Mouse (Mus musculus): ENCODE data around the gene Comt. TPM values are rescaled to one million over a fixed set of nuclear protein-coding genes. Genes with fewer than 3 reads are reported as not detected.

Comt gene
- polyA plus RNA-seq, 2 experiments = 82.4 to 84.5 TPM

DNA sequence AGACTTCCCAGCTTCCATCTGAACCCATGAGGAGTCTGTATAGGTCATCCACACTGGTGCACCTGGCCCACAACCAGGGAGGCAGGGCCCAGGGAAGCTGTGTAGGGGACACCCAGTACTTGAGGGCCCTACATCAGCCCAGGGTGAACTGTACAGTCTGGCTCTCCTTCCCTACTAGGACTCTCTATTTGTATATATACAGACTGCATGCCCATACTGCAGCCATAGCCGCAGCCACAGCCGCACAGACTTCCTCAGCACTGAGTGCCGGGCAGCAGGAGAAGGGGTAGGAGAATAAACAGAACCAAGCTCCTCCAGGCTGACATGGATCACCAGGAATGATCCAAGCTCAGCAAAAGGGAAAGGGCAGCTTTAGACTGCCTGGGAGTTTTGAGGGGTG is 34.2 kb upstream of the Comt start:
- TF ChIP-seq POLR2A (IDR thresholded peaks at IDR 0.05; ENCODE audit: borderline replicate concordance, extremely low read depth, insufficient read depth, insufficient read length) = no peak
- no peaks in the 10 kb centered on the region for H3K9me3 ChIP-seq (ENCODE audit: control insufficient read depth, low read length)
- no peak overlapping the region for H3K4me2 ChIP-seq (replicated peaks; ENCODE audit: low read depth, low read length, severe bottlenecking)
- H3K27ac ChIP-seq (replicated peaks; ENCODE audit: low read depth, low read length) = no peak overlapping the region
- peaks cover 25% of the 10 kb centered on the region for H3K4me1 ChIP-seq (ENCODE audit: control insufficient read depth, insufficient read depth, low read length)
- H3K4me3 ChIP-seq (replicated peaks; ENCODE audit: low read length) = no peak overlapping the region
- 86% methylated on average over 3 of the region's 3 CpGs for WGBS
- ATAC-seq (ENCODE audit: low FRiP score, low read depth) = no peak
- H3K36me3 ChIP-seq (ENCODE audit: control insufficient read depth, insufficient read depth, low read length) = peaks cover 10% of the 10 kb centered on the region; the same call in 1 of the 2 replicates
- no peak for DNase-seq (ENCODE audit: low spot score)
- H3K9ac ChIP-seq (ENCODE audit: low read depth, low read length, severe bottlenecking) = no peak overlapping the region
- no peaks in the 10 kb centered on the region for H3K27me3 ChIP-seq (ENCODE audit: control insufficient read depth, insufficient read depth, low read length)

DNA sequence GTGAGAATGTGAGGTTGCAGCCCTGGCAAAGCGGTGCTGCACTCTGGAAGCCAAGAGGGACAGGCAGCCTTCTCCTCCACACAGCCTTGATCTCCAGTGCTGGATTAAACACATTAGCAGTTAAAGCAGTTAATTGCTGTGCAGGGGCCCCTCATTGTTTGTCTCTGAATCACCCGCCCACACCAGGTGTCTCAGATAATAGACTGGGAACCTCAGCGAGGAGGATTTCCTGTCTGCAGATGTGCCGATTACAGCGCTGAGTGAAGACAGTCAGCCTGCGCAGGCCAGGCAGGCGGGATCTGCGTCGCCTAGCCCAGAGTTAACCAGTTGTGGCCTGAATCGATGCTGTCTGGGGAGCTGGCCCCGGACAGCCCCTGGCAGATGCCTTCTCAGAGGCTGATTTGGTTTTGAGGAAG is 33.3 kb upstream of the Comt start:
- H3K27ac ChIP-seq (replicated peaks; ENCODE audit: low read depth, low read length) = no peak overlapping the region
- peaks cover 9% of the 10 kb centered on the region; the same call in 1 of the 2 replicates for H3K36me3 ChIP-seq (ENCODE audit: control insufficient read depth, insufficient read depth, low read length)
- H3K4me2 ChIP-seq (replicated peaks; ENCODE audit: low read depth, low read length, severe bottlenecking) = 0 out of 2 replicates have a peak overlapping the region, but pooled peaks have one; percentile 20
- no peak overlapping the region for H3K4me3 ChIP-seq (replicated peaks; ENCODE audit: low read length)
- TF ChIP-seq POLR2A (IDR thresholded peaks at IDR 0.05; ENCODE audit: borderline replicate concordance, extremely low read depth, insufficient read depth, insufficient read length) = no peak
- WGBS = 9% methylated on average over 11 of the region's 11 CpGs
- H3K9me3 ChIP-seq (ENCODE audit: control insufficient read depth, low read length) = no peaks in the 10 kb centered on the region
- DNase-seq (ENCODE audit: low spot score) = peak; percentile 76
- ATAC-seq (ENCODE audit: low FRiP score, low read depth) = peak; percentile 71
- H3K4me1 ChIP-seq (ENCODE audit: control insufficient read depth, insufficient read depth, low read length) = peaks cover 25% of the 10 kb centered on the region
- no peak overlapping the region for H3K9ac ChIP-seq (ENCODE audit: low read depth, low read length, severe bottlenecking)
- H3K27me3 ChIP-seq (ENCODE audit: control insufficient read depth, insufficient read depth, low read length) = no peaks in the 10 kb centered on the region

DNA sequence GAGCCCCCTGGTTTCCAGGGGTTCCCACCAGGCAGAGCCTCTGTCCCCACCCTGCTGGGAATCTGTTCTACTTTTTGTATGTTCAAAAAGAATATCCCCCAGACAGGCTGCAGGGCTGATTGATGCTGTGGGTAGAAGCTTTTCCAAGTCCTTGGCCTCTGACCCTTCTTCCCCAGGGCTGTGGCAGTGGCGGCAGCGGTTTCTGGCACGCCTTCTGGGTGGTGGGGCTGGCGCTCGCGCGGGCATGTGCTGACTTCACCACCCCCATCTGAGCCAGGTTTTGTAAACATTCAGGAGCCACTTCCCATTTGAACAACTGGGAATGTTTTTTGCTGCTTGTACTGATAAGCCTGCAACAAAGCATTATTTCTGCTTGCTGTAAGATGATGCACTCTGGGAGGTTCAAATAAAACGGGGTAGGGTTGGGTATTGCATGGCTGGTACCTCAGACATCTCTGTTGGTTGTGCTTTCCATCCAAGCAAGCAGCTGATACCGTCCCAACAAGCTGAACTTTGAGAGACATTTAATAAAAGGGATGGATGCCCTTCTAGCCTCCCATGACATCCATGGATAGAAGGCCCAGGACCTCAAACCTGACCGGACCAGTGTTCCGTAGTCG is 32.8 kb upstream of the Comt start:
- H3K9ac ChIP-seq (ENCODE audit: low read depth, low read length, severe bottlenecking) = no peak overlapping the region
- 15% methylated on average over 12 of the region's 12 CpGs for WGBS
- H3K9me3 ChIP-seq (ENCODE audit: control insufficient read depth, low read length) = no peaks in the 10 kb centered on the region
- H3K36me3 ChIP-seq (ENCODE audit: control insufficient read depth, insufficient read depth, low read length) = peaks cover 9% of the 10 kb centered on the region; the same call in 1 of the 2 replicates
- peak; percentile 41 for ATAC-seq (ENCODE audit: low FRiP score, low read depth)
- H3K4me3 ChIP-seq (replicated peaks; ENCODE audit: low read length) = no peak overlapping the region
- peaks cover 25% of the 10 kb centered on the region for H3K4me1 ChIP-seq (ENCODE audit: control insufficient read depth, insufficient read depth, low read length)
- no peaks in the 10 kb centered on the region for H3K27me3 ChIP-seq (ENCODE audit: control insufficient read depth, insufficient read depth, low read length)
- H3K27ac ChIP-seq (replicated peaks; ENCODE audit: low read depth, low read length) = 0 out of 2 replicates have a peak overlapping the region, but pooled peaks have one; percentile 26
- no peak for TF ChIP-seq POLR2A (IDR thresholded peaks at IDR 0.05; ENCODE audit: borderline replicate concordance, extremely low read depth, insufficient read depth, insufficient read length)
- DNase-seq (ENCODE audit: low spot score) = no peak
- H3K4me2 ChIP-seq (replicated peaks; ENCODE audit: low read depth, low read length, severe bottlenecking) = 0 out of 2 replicates have a peak overlapping the region, but pooled peaks have one; percentile 20

DNA sequence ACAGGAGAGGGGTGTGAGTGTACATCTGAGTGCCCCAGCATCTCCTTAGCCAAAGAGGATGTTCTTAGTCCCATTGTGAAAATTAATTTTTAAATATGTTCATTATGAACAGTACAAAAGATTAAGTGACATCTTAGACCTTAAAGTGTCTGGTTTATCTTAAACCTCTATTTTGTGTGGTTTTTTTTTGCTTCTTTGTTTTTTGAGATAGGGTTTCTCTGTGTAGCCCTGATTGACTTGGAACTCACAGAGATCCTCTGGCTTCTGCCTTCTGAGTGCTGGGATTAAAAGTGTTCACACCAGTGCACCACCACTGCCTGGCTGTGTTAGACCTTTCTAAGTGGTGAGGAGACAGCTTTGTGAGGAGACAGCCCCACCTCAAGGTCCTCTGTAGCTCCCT is 32.0 kb upstream of the Comt start:
- Histone ChIP-seq H3K36me3 (ENCODE audit: control insufficient read depth, insufficient read depth, low read length) (peaks cover 9% of the 10 kb centered on the region; the same call in 1 of the 2 replicates), H3K4me1 (ENCODE audit: control insufficient read depth, insufficient read depth, low read length) (peaks cover 21% of the 10 kb centered on the region), H3K9me3 (ENCODE audit: control insufficient read depth, low read length) (no peaks in the 10 kb centered on the region), H3K4me2 (replicated peaks; ENCODE audit: low read depth, low read length, severe bottlenecking) (no peak overlapping the region), H3K4me3 (replicated peaks; ENCODE audit: low read length) (no peak overlapping the region), H3K27ac (replicated peaks; ENCODE audit: low read depth, low read length) (no peak overlapping the region), H3K27me3 (ENCODE audit: control insufficient read depth, insufficient read depth, low read length) (no peaks in the 10 kb centered on the region), H3K9ac (ENCODE audit: low read depth, low read length, severe bottlenecking) (no peak overlapping the region)
- DNase-seq (ENCODE audit: low spot score) (no peak), ATAC-seq (ENCODE audit: low FRiP score, low read depth) (no peak)
- no peak for TF ChIP-seq POLR2A (IDR thresholded peaks at IDR 0.05; ENCODE audit: borderline replicate concordance, extremely low read depth, insufficient read depth, insufficient read length)

DNA sequence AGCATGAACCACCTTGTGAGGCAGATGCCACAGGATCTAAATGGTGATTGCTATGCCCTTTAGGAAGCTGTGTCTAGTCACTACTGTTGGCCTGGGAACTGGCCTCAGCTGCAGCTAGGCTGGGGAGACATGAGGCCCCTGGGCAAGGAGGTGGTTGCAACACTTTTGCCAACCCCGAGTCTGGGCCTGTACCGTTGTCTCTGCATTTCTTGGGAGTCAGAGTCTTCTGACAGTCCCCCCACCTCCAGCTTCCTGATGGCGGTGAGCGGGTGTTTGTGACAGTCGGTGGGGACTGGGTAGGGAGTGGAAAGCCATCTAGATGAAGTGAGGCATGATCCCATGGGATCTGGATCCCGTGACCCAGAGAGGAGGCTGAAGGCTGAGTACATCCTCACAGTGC is 28.8 kb upstream of the Comt start:
- Histone ChIP-seq H3K4me3 (replicated peaks; ENCODE audit: low read length) (no peak overlapping the region), H3K4me2 (replicated peaks; ENCODE audit: low read depth, low read length, severe bottlenecking) (no peak overlapping the region)

More for the DNA sequence above, 28.8 kb upstream of the Comt start:
- H3K9ac ChIP-seq (ENCODE audit: low read depth, low read length, severe bottlenecking) = no peak overlapping the region
- H3K9me3 ChIP-seq (ENCODE audit: control insufficient read depth, low read length) = no peaks in the 10 kb centered on the region
- WGBS = 75% methylated on average over 6 of the region's 6 CpGs
- H3K4me1 ChIP-seq (ENCODE audit: control insufficient read depth, insufficient read depth, low read length) = peaks cover 30% of the 10 kb centered on the region
- DNase-seq (ENCODE audit: low spot score) (no peak), ATAC-seq (ENCODE audit: low FRiP score, low read depth) (no peak)
- peaks cover 9% of the 10 kb centered on the region; the same call in 1 of the 2 replicates for H3K36me3 ChIP-seq (ENCODE audit: control insufficient read depth, insufficient read depth, low read length)
- no peaks in the 10 kb centered on the region for H3K27me3 ChIP-seq (ENCODE audit: control insufficient read depth, insufficient read depth, low read length)
- no peak for TF ChIP-seq POLR2A (IDR thresholded peaks at IDR 0.05; ENCODE audit: borderline replicate concordance, extremely low read depth, insufficient read depth, insufficient read length)
- H3K27ac ChIP-seq (replicated peaks; ENCODE audit: low read depth, low read length) = no peak overlapping the region

Data from limb, embryonic 14.5 days (tissue).